Mouse (Mus musculus): ENCODE results near the gene Pwp2. TPM values are rescaled to one million over a fixed set of nuclear protein-coding genes. Genes with fewer than 3 reads are reported as not detected.

Gene Pwp2
- total and polyA plus RNA-seq, 2 experiments from 2014 or later = 6.9 to 11.5 TPM

- H3K4me3 ChIP-seq (ENCODE audit: low read depth, low read length) = no peak overlapping the region
- no peaks in the 10 kb centered on the region for H3K36me3 ChIP-seq (replicated peaks; ENCODE audit: control insufficient read depth, insufficient read depth, low read length)
- H3K27me3 ChIP-seq (ENCODE audit: control insufficient read depth, insufficient read depth, low read length) = no peaks in the 10 kb centered on the region
- H3K9ac ChIP-seq (replicated peaks; ENCODE audit: low read depth, low read length) = no peak overlapping the region
- no peak for TF ChIP-seq EP300 (IDR thresholded peaks at IDR 0.05; ENCODE audit: low read depth)
- no peak for TF ChIP-seq CTCF (IDR thresholded peaks at IDR 0.05; ENCODE audit: low read depth)
- H3K4me2 ChIP-seq (ENCODE audit: low read depth, low read length) = no peak overlapping the region
- H3K9me3 ChIP-seq (replicated peaks; ENCODE audit: control insufficient read depth, low read length) = no peaks in the 10 kb centered on the region
- 78% methylated on average over 1 of the region's 1 CpGs for WGBS
- peaks cover 9% of the 10 kb centered on the region; the same call in 1 of the 2 replicates for H3K4me1 ChIP-seq (ENCODE audit: control insufficient read depth, insufficient read depth)
- no peak overlapping the region for H3K27ac ChIP-seq (ENCODE audit: low read depth)
- ATAC-seq (ENCODE audit: insufficient read depth, low read depth) = no peak
- no peak for DNase-seq (ENCODE audit: low spot score)
Measured at GRCm38 (mm10) chr10:78140251-78140600, 44.7 kb downstream of the Pwp2 start.

- Histone ChIP-seq H3K27ac (ENCODE audit: low read depth) (peak overlapping the region; percentile 80), H3K36me3 (replicated peaks; ENCODE audit: control insufficient read depth, insufficient read depth, low read length) (no peaks in the 10 kb centered on the region), H3K9me3 (replicated peaks; ENCODE audit: control insufficient read depth, low read length) (no peaks in the 10 kb centered on the region), H3K27me3 (ENCODE audit: control insufficient read depth, insufficient read depth, low read length) (no peaks in the 10 kb centered on the region), H3K9ac (replicated peaks; ENCODE audit: low read depth, low read length) (no peak overlapping the region), H3K4me2 (ENCODE audit: low read depth, low read length) (no peak overlapping the region), H3K4me3 (ENCODE audit: low read depth, low read length) (no peak overlapping the region), H3K4me1 (ENCODE audit: control insufficient read depth, insufficient read depth) (peaks cover 14% of the 10 kb centered on the region; the same call in 1 of the 2 replicates)
- 72% methylated on average over 11 of the region's 11 CpGs for WGBS
- no peak for TF ChIP-seq EP300 (IDR thresholded peaks at IDR 0.05; ENCODE audit: low read depth)
- no peak for TF ChIP-seq CTCF (IDR thresholded peaks at IDR 0.05; ENCODE audit: low read depth)
- ATAC-seq (ENCODE audit: insufficient read depth, low read depth) (no peak), DNase-seq (ENCODE audit: low spot score) (no peak)
Measured at GRCm38 (mm10) chr10:78139572-78140250, 45.2 kb downstream of the Pwp2 start.

- peaks cover 18% of the 10 kb centered on the region; the same call in 1 of the 2 replicates for H3K4me1 ChIP-seq (ENCODE audit: control insufficient read depth, insufficient read depth)
- no peak for TF ChIP-seq CTCF (IDR thresholded peaks at IDR 0.05; ENCODE audit: low read depth)
- TF ChIP-seq EP300 (IDR thresholded peaks at IDR 0.05; ENCODE audit: low read depth) = no peak
- H3K4me2 ChIP-seq (ENCODE audit: low read depth, low read length) = no peak overlapping the region
- no peaks in the 10 kb centered on the region for H3K27me3 ChIP-seq (ENCODE audit: control insufficient read depth, insufficient read depth, low read length)
- DNase-seq (ENCODE audit: low spot score) (peak; percentile 56), ATAC-seq (ENCODE audit: insufficient read depth, low read depth) (peak; percentile 67)
- no peak overlapping the region for H3K9ac ChIP-seq (replicated peaks; ENCODE audit: low read depth, low read length)
- H3K9me3 ChIP-seq (replicated peaks; ENCODE audit: control insufficient read depth, low read length) = no peaks in the 10 kb centered on the region
- peak overlapping the region; percentile 80 for H3K27ac ChIP-seq (ENCODE audit: low read depth)
- WGBS = 43% methylated on average over 14 of the region's 14 CpGs
- H3K36me3 ChIP-seq (replicated peaks; ENCODE audit: control insufficient read depth, insufficient read depth, low read length) = no peaks in the 10 kb centered on the region
- H3K4me3 ChIP-seq (ENCODE audit: low read depth, low read length) = no peak overlapping the region
Measured at GRCm38 (mm10) chr10:78138812-78139523, 46.0 kb downstream of the Pwp2 start.

DNA sequence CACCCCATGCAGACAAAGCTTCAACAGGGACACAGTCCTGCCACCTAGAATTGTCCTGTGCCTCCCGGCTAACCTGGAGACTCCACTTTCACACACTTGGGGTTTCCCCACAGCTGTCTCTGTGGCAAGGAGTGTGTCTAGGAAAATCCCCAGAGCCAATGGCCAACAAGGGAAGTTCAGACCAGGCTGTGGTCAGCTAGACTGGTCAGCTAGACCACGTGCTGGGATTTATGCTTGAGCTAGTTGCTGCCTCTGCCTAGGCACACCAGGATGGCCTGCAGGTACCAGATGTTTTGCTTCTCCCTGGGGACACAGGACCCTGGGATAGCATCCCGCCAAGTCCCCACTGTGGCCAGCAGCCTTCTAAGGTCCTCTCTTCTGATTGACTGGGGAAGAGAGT, 47.8 kb downstream of the Pwp2 start:
- Histone ChIP-seq H3K9ac (replicated peaks; ENCODE audit: low read depth, low read length) (no peak overlapping the region), H3K27me3 (ENCODE audit: control insufficient read depth, insufficient read depth, low read length) (no peaks in the 10 kb centered on the region), H3K4me2 (ENCODE audit: low read depth, low read length) (no peak overlapping the region), H3K36me3 (replicated peaks; ENCODE audit: control insufficient read depth, insufficient read depth, low read length) (no peaks in the 10 kb centered on the region), H3K9me3 (replicated peaks; ENCODE audit: control insufficient read depth, low read length) (no peaks in the 10 kb centered on the region), H3K4me1 (ENCODE audit: control insufficient read depth, insufficient read depth) (peaks cover 18% of the 10 kb centered on the region; the same call in 1 of the 2 replicates), H3K4me3 (ENCODE audit: low read depth, low read length) (no peak overlapping the region), H3K27ac (ENCODE audit: low read depth) (no peak overlapping the region)
- DNase-seq (ENCODE audit: low spot score) = no peak
- ATAC-seq (ENCODE audit: insufficient read depth, low read depth) = no peak
- 84% methylated on average over 3 of the region's 3 CpGs for WGBS
- no peak for TF ChIP-seq CTCF (IDR thresholded peaks at IDR 0.05; ENCODE audit: low read depth)
- no peak for TF ChIP-seq EP300 (IDR thresholded peaks at IDR 0.05; ENCODE audit: low read depth)

GRCm38 (mm10) chr10:78135947-78136346, 49.0 kb downstream of the Pwp2 start:
- TF ChIP-seq EP300 (IDR thresholded peaks at IDR 0.05; ENCODE audit: low read depth) (no peak), CTCF (IDR thresholded peaks at IDR 0.05; ENCODE audit: low read depth) (no peak)
- H3K9ac ChIP-seq (replicated peaks; ENCODE audit: low read depth, low read length) = no peak overlapping the region
- DNase-seq (ENCODE audit: low spot score) = no peak
- H3K4me2 ChIP-seq (ENCODE audit: low read depth, low read length) = no peak overlapping the region
- no peaks in the 10 kb centered on the region for H3K9me3 ChIP-seq (replicated peaks; ENCODE audit: control insufficient read depth, low read length)
- 74% methylated on average over 5 of the region's 5 CpGs for WGBS
- H3K4me1 ChIP-seq (ENCODE audit: control insufficient read depth, insufficient read depth) = peaks cover 18% of the 10 kb centered on the region; the same call in 1 of the 2 replicates
- no peak overlapping the region for H3K27ac ChIP-seq (ENCODE audit: low read depth)
- H3K36me3 ChIP-seq (replicated peaks; ENCODE audit: control insufficient read depth, insufficient read depth, low read length) = no peaks in the 10 kb centered on the region
- ATAC-seq (ENCODE audit: insufficient read depth, low read depth) = no peak
- no peak overlapping the region for H3K4me3 ChIP-seq (ENCODE audit: low read depth, low read length)
- no peaks in the 10 kb centered on the region for H3K27me3 ChIP-seq (ENCODE audit: control insufficient read depth, insufficient read depth, low read length)

All from heart, postnatal 0 days (tissue).